Mouse (Mus musculus): ENCODE data around the gene Hoxa10.

- TF ChIP-seq CTCF (IDR thresholded peaks at IDR 0.05; ENCODE audit: extremely low read depth, insufficient read depth, insufficient read length, insufficient replicate concordance) = no peak
- no peak for TF ChIP-seq POLR2A (IDR thresholded peaks at IDR 0.05; ENCODE audit: low read depth, low read length)
These were observed 2.5 kb downstream of the Hoxa10 start for GRCm38 (mm10) chr6:52238155-52238545.
